Mouse (Mus musculus): ENCODE data around the gene Trim8.

The Trim8 gene

GRCm38 (mm10) chr19:46479306-46480075, 22.0 kb upstream of the Trim8 start:
- DNase-seq (ENCODE audit: low read depth, low spot score), result no peak

DNA sequence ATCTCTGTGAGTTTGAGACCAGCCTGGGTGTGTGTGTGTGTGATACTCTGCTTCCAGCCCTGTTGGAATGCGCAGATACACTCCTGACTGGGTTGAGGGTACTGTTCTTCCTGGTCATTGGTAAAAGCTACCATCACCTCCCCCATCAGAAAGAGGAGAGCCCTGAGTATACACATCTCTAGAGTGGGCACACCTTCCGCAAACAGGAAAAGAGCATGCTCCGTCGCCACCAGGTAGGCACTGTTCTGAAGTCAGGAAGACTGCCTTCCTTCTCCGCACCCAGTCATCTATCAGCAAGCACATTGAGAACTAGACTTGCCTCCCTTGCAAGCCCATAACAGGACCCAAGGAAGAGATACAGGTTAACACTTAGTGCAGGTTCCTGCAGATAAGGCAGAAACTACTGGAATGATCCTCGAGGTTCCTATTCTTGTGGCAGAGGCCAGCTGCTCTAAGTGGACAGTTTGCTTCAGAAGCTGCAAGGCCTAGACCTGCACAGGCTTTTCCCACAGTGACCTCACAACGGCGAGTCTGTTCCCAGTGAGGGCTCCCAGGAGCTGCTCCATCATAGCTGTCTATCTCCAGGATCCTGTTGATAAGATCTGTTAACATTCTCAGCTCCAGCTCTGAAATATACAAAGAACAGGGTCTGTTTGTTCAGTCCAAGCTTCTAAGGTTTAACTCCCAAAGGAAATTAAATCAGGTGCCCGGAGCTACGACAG, 20.7 kb upstream of the Trim8 start:
- no peak for DNase-seq (ENCODE audit: low read depth, low spot score)

- DNase-seq (ENCODE audit: low read depth, low spot score), result no peak
These were observed 20.1 kb upstream of the Trim8 start for GRCm38 (mm10) chr19:46481352-46481751.

GRCm38 (mm10) chr19:46481756-46482155, 19.7 kb upstream of the Trim8 start:
- DNase-seq (ENCODE audit: low read depth, low spot score), result no peak

- no peak for DNase-seq (ENCODE audit: low read depth, low spot score)
These were observed 18.5 kb upstream of the Trim8 start for GRCm38 (mm10) chr19:46482896-46483516.

GRCm38 (mm10) chr19:46483701-46484328, 17.7 kb upstream of the Trim8 start:
- DNase-seq (ENCODE audit: low read depth, low spot score), result no peak

GRCm38 (mm10) chr19:46484518-46484917, 17.0 kb upstream of the Trim8 start:
- DNase-seq (ENCODE audit: low read depth, low spot score), result peak; percentile 33

GRCm38 (mm10) chr19:46485847-46486246, 15.7 kb upstream of the Trim8 start:
- DNase-seq (ENCODE audit: low read depth, low spot score), result no peak

DNA sequence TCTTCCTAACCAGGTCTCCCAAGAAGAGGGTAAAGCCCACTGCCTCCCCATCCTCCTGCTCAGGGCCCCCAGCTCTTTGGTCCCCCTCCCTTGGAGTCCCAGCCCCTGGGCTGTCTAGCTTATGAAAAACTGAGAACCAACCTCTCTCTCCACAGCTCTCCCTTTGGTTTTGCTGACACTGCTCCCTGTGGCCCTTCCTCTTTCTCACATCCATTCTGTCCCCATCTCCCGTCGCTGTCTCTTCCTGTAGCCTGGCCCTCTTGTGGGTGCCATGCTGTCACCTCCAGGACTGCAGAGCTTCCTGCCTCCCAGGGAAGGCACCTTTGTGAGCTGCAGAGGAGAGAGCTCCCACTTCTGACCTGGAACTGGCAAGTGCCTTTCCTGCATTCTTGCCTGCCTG, 14.8 kb upstream of the Trim8 start:
- DNase-seq (ENCODE audit: low read depth, low spot score), result no peak

GRCm38 (mm10) chr19:46489448-46489847, 12.1 kb upstream of the Trim8 start:
- no peak for DNase-seq (ENCODE audit: low read depth, low spot score)

GRCm38 (mm10) chr19:46490634-46491033, 10.9 kb upstream of the Trim8 start:
- no peak for DNase-seq (ENCODE audit: low read depth, low spot score)

- no peak for DNase-seq (ENCODE audit: low read depth, low spot score)
These were observed 6.4 kb upstream of the Trim8 start for GRCm38 (mm10) chr19:46495136-46495535.

DNA sequence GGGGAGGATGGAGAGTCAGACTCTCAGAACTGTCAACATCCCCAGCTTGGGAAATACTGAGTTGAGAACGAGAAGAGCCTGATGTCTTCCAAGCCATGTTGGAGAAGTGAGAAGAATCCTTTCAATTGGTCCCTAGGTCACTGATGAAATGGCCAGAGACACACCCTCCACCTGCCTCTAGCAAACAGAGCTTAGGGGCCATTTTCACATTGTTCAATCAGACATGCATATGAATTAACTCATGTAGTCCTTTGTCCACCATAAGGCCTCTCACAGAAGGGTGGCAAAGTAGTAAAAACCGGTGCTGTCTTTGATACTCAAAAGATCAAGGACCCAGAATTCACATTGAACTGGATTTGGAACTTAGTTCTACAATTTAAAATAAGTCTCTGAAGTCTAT, 4.3 kb upstream of the Trim8 start:
- no peak for DNase-seq (ENCODE audit: low read depth, low spot score)

DNA sequence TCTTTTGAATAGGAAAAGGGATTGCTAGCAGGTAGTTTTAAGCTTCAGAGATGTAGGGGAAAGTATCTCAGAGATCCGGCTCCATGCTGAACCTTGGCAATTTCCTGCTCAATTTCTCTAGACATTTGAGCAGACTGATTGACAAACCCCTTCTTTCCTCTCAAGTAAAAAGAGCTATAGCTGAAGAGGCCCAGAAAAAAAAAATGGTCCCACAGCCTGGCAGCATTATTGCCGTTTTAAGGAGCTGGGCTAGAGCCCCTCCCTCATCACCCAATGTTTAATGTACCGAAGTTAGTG, 2.0 kb upstream of the Trim8 start:
- no peak for DNase-seq (ENCODE audit: low read depth, low spot score)

DNA sequence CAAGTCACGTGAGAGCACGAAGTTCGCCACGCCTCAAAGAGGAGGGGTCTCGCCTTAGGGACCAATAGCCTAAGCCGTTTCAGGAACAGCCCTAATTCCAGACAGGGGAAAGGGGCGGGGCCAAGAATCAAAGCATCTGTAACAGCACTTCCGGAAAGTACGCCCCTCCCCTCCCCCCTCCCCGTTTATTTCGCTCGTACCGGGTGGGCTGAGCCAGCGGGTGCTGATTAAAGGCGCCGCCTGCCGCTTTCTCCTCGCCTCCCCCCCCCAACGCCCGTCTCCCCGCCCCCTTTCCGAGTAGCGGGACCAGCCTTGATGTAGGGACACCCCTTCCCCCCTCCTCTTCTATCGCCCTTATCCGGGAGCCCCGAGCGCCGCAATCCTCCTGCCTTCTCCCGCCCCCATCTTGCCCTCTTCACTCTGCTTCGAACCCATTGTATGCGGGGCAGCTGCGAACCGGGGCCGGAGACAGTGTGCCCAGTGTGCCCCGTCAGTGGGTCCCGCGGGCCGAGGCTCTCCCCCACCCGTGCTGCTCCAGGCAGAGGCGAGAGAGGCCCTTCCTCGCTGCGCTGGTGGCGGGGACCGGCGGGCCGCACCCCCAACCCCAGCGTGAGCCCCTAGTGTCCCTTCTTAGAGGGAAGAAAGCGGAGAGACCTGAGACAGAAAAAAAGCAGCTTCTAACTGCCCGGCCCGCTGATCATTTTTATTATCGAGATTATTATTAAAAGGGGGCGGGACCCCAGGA, 1.5 kb upstream of the Trim8 start:
- peak; percentile 100 for DNase-seq (ENCODE audit: low read depth, low spot score)

- no peak for DNase-seq (ENCODE audit: low read depth, low spot score)
These were observed 741 bp upstream of the Trim8 start for GRCm38 (mm10) chr19:46500581-46501341.

DNA sequence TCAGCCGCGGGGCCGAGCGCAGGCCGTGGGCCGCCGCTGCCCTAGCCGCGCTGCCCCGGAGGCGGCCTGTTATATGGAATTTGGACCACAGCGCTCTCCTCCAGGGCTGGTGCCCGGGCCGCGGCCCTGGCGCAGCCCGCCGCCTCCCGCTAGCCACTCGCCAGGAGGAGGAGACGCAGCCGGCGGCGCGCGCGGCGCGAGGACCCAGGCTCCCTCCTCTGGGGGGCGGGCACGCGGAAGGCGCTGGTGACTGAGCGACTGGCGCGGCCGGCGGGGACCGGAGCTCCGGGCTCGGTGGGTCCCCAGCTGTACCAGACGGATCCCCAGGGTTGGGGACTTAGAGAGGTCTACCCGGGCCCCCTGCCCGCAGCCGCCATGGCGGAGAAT, 560 bp downstream of the Trim8 start:
- no peak for DNase-seq (ENCODE audit: low read depth, low spot score)

- peak; percentile 79 for DNase-seq (ENCODE audit: low read depth, low spot score)
These were observed 1.1 kb downstream of the Trim8 start for GRCm38 (mm10) chr19:46502471-46503166.

DNA sequence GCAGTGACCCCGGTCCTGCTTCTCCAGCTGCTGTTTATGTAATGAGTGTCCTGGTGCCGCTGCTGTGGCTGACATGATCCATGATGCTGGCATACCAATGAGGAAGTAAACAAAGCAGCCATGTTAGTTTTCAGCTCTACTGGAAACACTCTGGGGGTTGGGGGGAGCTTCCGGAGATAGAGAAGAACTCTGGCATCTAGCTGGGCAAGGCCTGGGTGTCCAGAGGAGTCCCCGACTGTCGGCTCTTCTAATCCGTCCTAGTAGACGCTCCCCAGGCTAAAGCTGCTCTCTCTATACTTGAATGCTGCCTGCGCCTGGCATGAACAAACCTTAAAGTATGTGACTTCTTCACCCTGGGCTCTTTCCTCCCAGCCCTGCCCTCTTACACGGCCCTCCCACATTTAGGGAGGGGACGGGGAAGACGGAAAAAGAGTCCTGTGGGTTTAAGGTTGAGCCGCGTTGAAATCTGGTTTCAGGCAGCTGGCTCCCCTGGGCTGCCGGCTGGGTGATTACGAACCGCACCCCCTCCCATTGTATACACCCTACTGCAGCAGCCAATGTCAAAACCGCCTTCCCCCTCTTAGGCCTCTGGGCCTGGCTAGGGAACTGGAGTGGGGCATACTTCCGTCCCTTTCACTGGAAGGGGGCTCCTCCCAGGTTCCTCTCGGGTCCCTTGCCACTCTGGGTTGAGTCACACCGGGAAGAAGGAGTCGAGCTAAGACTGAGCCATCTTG, 2.0 kb downstream of the Trim8 start:
- no peak for DNase-seq (ENCODE audit: low read depth, low spot score)

- DNase-seq (ENCODE audit: low read depth, low spot score), result peak; percentile 28
These were observed 2.6 kb downstream of the Trim8 start for GRCm38 (mm10) chr19:46504085-46504552.

Measured in telencephalon, adult 2 months (tissue).